Mouse (Mus musculus) liver, embryonic 14.5 days (tissue): ENCODE results near the gene Cadm3.

Experiments used
- CTCF ChIP-seq: IDR thresholded peaks from 2 replicates; pipeline ENCODE4 v1.5.1; 2016; ENCODE audit warnings: antibody characterized with exemption, low read depth, control low read depth
- EP300 ChIP-seq: IDR thresholded peaks from 2 replicates; pipeline ENCODE4 v1.6.1; 2016; ENCODE audit warnings: antibody characterized with exemption, low read depth

DNA sequence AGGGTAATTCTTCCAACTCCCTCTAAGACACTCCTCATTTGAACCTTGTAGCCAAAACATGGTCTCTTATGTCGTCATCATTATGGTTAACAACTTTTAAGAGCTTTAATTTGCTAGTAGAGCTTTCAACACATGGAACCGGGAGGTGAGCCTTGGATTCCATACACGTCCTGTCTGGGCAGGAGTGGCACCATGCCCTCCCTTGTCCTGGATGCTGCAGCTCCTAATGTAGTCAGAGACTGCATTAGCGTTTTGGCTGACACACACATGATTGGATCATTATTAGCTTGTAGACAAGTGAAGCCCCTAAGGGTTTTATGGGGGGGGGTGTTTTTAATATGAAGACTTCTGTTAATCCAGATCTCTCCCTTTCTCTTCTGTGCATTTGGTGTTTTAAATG is 42.5 kb downstream of the Cadm3 start:
- TF ChIP-seq EP300, result no peak
- TF ChIP-seq CTCF, result no peak
